Mouse (Mus musculus) CD4-positive, CD25-positive, alpha-beta regulatory T cell, adult 2 months (primary cell): ENCODE results near the gene Vmn2r89.
"Not testable (repeated sequence)": the region's sequence is repeated elsewhere in the genome, so short reads cannot be mapped to it uniquely, and the experiment has no call there.

Experiments
- DNase-seq: peaks from one replicate; pipeline ENCODE4 v3.0.0-alpha.2; 2012; ENCODE audit warnings: low read depth, low spot score

The Vmn2r89 gene

DNA sequence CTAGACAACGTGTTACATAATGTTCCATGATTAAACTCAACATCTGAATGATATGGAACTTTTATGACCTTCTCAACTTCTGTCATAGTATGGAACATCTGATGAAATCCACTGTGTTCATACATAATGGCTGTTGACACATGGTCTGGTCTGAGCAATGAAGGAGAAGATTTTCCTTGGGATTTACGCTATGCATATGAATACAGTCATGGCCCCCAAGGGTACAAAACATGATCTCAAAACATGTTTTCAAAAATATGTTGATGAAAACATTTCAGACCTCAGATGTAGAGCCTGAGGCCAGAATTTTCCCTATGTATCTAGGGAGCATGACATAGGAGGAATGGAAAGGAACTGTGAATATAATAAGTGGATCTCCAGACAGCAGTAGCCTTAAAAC is at the start of gene Vmn2r89:
Vmn2r89 (plus strand) TSS at position 301 of the 400 bp plus-strand sequence.
- not testable (repeated sequence) for DNase-seq

DNA sequence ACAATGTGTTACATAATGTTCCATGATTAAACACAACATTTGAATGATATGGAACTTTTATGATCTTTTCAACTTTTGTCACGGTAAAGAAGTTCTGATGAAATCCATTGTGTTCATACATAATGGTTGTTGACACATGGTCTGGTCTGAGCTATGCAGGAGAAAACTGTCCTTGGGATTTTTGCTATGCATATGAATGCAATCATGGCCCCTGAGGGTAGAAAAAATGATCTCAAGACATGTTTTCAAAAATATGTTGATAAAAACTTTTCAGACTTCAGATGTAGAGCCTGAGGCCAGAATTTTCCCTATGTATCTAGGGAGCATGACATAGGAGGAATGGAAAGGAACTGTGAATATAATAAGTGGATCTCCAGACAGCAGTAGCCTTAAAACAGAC is 41.1 kb upstream of the Vmn2r89 start, which contains the start of gene Vmn2r88:
Vmn2r88 (plus strand) TSS at position 301 of the 400 bp plus-strand sequence.
- DNase-seq: no peak

- no peak for DNase-seq
Measured at GRCm38 (mm10) chr14:51423885-51424284, 27.8 kb upstream of the Vmn2r89 start.

DNA sequence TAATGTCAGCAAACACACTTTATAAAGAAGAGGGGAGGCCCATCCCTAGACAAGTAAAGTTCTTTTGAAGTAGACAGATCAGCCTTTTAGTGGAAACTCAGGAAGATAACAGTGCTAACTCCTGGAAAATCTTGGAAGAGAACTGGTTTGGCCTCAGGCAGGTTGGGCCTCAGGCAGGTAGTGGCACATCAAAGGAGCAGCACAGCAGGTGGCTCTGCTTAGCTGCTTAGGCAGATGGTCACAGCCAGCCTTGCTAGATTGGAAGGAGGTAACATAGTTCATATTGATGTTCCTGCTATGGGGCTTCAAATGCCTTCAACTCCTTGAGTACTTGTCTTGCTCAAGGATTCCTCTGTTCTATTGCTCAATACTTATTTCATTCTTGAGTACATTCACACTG is 21.5 kb upstream of the Vmn2r89 start:
- DNase-seq: not testable (repeated sequence)

GRCm38 (mm10) chr14:51434546-51434945 is 17.1 kb upstream of the Vmn2r89 start:
- peak; percentile 1 for DNase-seq

DNA sequence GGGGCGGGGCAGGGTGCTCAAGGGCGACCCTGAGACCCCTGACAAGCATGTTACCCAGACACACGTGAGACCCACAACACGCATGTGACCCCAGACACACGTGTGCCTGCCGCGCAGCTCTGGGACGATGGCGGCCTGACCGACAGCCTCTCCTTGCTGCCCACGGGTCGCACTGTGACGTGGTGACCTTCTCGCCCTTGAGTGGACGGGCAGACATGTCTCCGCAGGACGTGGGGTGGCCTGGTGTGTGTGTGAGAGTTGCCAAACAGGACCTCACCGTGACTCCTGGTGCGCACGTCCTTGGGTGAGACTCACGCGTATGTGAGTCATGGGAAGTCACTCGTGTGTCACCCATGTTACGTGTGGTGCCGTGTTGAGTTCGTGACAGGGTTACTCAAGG is 16.6 kb upstream of the Vmn2r89 start:
- DNase-seq: peak; percentile 2

DNA sequence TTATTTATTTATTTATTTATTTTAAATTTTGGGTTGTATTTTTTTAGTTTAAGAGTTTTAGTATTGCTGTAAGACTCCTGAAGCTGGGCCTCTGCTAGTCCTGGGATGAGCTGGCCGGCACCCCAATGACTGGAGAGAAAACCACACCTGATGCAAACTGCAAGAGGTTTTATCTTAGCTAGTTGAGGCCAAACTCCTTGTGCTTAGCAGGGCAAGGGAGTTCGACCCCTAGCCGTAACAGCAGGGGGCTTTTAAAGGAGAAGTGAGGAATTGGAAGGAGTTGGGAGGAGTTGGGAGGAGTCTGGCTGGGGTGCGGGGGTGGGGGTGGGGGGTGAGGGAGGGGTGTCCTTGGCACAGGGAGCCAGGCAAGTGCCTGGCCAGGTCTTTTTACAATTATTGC is 12.7 kb upstream of the Vmn2r89 start:
- no peak for DNase-seq

GRCm38 (mm10) chr14:51480278-51480677 is 28.6 kb downstream of the Vmn2r89 start:
- DNase-seq: not testable (repeated sequence)

GRCm38 (mm10) chr14:51481332-51482015 is 29.8 kb downstream of the Vmn2r89 start:
- not testable (repeated sequence) for DNase-seq

GRCm38 (mm10) chr14:51482051-51482715 is 30.5 kb downstream of the Vmn2r89 start:
- no peak for DNase-seq

- DNase-seq: peak; percentile 14
Measured at GRCm38 (mm10) chr14:51482971-51483381, 31.3 kb downstream of the Vmn2r89 start.

GRCm38 (mm10) chr14:51483671-51484070 is 32.0 kb downstream of the Vmn2r89 start:
- no peak for DNase-seq

GRCm38 (mm10) chr14:51486111-51486510 is 34.5 kb downstream of the Vmn2r89 start:
- no peak for DNase-seq

DNA sequence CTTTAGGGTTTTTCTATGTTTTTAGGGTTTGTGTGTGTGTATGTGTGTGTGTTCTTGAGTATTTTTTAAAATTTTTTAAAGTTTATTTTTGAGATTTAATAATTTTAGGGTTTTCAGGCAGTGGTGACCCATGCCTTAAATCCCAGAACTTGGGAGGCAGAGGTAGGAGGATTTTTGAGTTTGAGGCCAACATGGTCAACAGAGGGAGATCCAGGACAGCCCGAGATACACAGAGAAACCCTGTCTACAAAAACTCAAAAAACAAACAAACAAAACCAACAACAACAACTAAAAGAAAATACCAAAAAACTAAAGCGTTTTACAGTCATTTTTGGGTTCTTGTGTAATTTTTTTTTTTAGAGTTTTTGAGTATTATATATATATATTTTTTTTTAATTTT is 44.1 kb downstream of the Vmn2r89 start:
- no peak for DNase-seq

GRCm38 (mm10) chr14:51496955-51497354 is 45.3 kb downstream of the Vmn2r89 start:
- no peak for DNase-seq

DNA sequence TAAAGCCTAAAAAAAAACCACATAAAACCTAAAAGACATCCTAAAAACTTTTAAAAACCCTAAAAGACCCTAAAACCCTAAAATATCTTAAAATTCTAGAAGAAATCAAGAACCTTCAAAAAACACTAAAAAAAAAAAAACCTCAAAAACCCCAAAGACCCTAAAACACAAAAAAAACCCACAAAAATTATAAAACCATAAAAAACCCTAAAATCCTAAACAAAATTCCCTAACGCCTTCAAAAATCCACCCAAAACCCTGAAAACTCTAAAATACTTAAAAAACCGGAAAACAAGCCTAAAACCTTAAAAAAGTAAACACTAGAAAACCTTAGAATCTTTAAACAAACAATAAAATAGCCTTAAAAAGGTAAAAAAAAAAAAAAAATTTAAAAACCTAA is 46.3 kb downstream of the Vmn2r89 start:
- DNase-seq: no peak

- no peak for DNase-seq
Measured at GRCm38 (mm10) chr14:51499707-51500275, 48.1 kb downstream of the Vmn2r89 start.

GRCm38 (mm10) chr14:51500461-51500860 is 48.8 kb downstream of the Vmn2r89 start:
- DNase-seq: no peak

DNA sequence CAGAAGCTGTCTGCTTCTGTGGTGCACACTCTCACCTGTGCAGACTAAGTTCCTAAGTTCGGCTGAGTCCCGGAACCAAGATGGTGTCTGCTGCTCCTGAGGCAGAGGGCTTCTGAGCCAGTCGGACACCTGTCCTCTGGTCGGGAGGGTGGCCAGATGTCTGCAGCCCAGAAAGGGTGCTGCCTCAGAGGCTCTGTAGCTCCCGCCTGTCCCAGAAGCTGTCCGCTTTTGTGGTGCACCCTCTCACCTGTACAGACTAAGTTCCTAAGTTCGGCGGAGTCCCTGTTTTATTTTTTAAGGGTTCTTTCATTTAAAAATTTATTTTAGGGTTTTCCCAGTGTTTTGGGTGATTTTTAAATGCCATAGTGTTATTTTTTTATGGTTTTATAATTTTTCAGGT is 55.8 kb downstream of the Vmn2r89 start:
- no peak for DNase-seq
